Mouse (Mus musculus) midbrain, embryonic 14.5 days (tissue): Measurements from ENCODE around the gene Atp2a2. TPM values are rescaled to one million over a fixed set of nuclear protein-coding genes. Genes with fewer than 3 reads are reported as not detected.

Experiments used
- ATAC-seq: fragments of 200-750 bp; cut with Nextera tagmentation; 2 replicates; pipeline ENCODE4 v1.8.0; 2017; ENCODE audit warnings: moderate number of reproducible peaks, moderate library complexity; ENCODE audit not compliant: low FRiP score, low TSS enrichment
- DNase-seq: peaks from one replicate; pipeline ENCODE4 v3.0.0-alpha.2; 2015
- H3K27ac ChIP-seq: fragments of 300-500 bp; sonication (generic); replicated peaks from 2 replicates; pipeline ENCODE4 v1.5.1; 2014; ENCODE audit warnings: mild to moderate bottlenecking, low read depth, low read length, moderate library complexity
- H3K27me3 ChIP-seq: fragments of 300-500 bp; sonication (generic); 2 replicates; pipeline ENCODE4 v1.6.1; 2014; ENCODE audit warnings: low read length, control low read depth, mixed read lengths; ENCODE audit not compliant: control insufficient read depth, insufficient read depth
- H3K36me3 ChIP-seq: fragments of 300-500 bp; sonication (generic); 2 replicates; pipeline ENCODE4 v1.6.1; 2014; ENCODE audit warnings: low read length, control low read depth; ENCODE audit not compliant: control insufficient read depth, insufficient read depth
- H3K4me1 ChIP-seq: fragments of 300-500 bp; sonication (generic); 2 replicates; pipeline ENCODE4 v1.6.1; 2014; ENCODE audit warnings: mild to moderate bottlenecking, antibody characterized with exemption, low read length, control low read depth; ENCODE audit not compliant: control insufficient read depth, insufficient read depth
- H3K4me2 ChIP-seq: fragments of 300-500 bp; sonication (generic); 2 replicates; pipeline ENCODE4 v1.6.1; 2014; ENCODE audit warnings: mild to moderate bottlenecking, low read length, moderate library complexity
- H3K4me3 ChIP-seq: fragments of 300-500 bp; sonication (generic); replicated peaks from 2 replicates; pipeline ENCODE4 v1.5.1; 2014; ENCODE audit warnings: low read depth, low read length
- H3K9ac ChIP-seq: fragments of 300-500 bp; sonication (generic); replicated peaks from 2 replicates; pipeline ENCODE4 v1.6.1; 2014; ENCODE audit warnings: mild to moderate bottlenecking, low read length, moderate library complexity
- H3K9me3 ChIP-seq: fragments of 300-500 bp; sonication (generic); 2 replicates; pipeline ENCODE4 v1.6.1; 2016; ENCODE audit warnings: low read length, control low read depth, mixed read lengths; ENCODE audit not compliant: control insufficient read depth
- WGBS: fragments of 180-500 bp; shearing (Covaris S2); extraction: QIAGEN DNeasy Blood & Tissue Kit; methylation state at CpG from one replicate; pipeline ENCODE4 v1.1.7; 2014; 5-methylcytosine and 5-hydroxymethylcytosine counted together
- polyA plus RNA-seq: library from polyadenylated mRNA; unstranded; fragments of >200 nt; fragmentation: Nextera tagmentation; extraction: Ambion mirVana; gene quantifications from 2 replicates; pipeline ENCODE4 v1.2.1, GENCODE M21; 2014

Gene Atp2a2
- polyA plus RNA-seq, 1 experiment from 2014 or later, result 59.3 TPM

GRCm38 (mm10) chr5:122537654-122538053 lies 35.6 kb upstream of the Atp2a2 start:
- H3K4me1 ChIP-seq, result no peaks in the 10 kb centered on the region
- H3K27me3 ChIP-seq, result no peaks in the 10 kb centered on the region
- DNase-seq (no peak), ATAC-seq (no peak)
- no peak overlapping the region for H3K9ac ChIP-seq
- H3K27ac ChIP-seq, result no peak overlapping the region
- H3K4me3 ChIP-seq, result no peak overlapping the region
- 0 out of 2 replicates have a peak, but pooled peaks cover 3% of the 10 kb centered on the region for H3K36me3 ChIP-seq
- 98% methylated on average over 5 of the region's 5 CpGs for WGBS
- H3K4me2 ChIP-seq, result no peak overlapping the region
- H3K9me3 ChIP-seq, result no peaks in the 10 kb centered on the region

GRCm38 (mm10) chr5:122533884-122534283 lies 31.9 kb upstream of the Atp2a2 start:
- DNase-seq, result no peak
- no peak for ATAC-seq
- Histone ChIP-seq H3K27ac (no peak overlapping the region), H3K4me1 (no peaks in the 10 kb centered on the region), H3K27me3 (no peaks in the 10 kb centered on the region), H3K4me2 (no peak overlapping the region), H3K9ac (no peak overlapping the region), H3K36me3 (no peaks in the 10 kb centered on the region), H3K4me3 (no peak overlapping the region), H3K9me3 (no peaks in the 10 kb centered on the region)
- 89% methylated on average over 8 of the region's 8 CpGs for WGBS

GRCm38 (mm10) chr5:122529913-122530604 lies 28.0 kb upstream of the Atp2a2 start:
- ATAC-seq, result no peak
- H3K9ac ChIP-seq, result no peak overlapping the region
- 86% methylated on average over 9 of the region's 9 CpGs for WGBS
- no peaks in the 10 kb centered on the region for H3K27me3 ChIP-seq
- no peaks in the 10 kb centered on the region for H3K9me3 ChIP-seq
- no peaks in the 10 kb centered on the region for H3K4me1 ChIP-seq
- no peaks in the 10 kb centered on the region for H3K36me3 ChIP-seq
- H3K4me2 ChIP-seq, result no peak overlapping the region
- H3K4me3 ChIP-seq, result no peak overlapping the region
- H3K27ac ChIP-seq, result no peak overlapping the region
- DNase-seq, result no peak

GRCm38 (mm10) chr5:122529316-122529715 lies 27.3 kb upstream of the Atp2a2 start:
- no peak for DNase-seq
- no peaks in the 10 kb centered on the region for H3K4me1 ChIP-seq
- no peak overlapping the region for H3K4me3 ChIP-seq
- H3K9ac ChIP-seq, result no peak overlapping the region
- no peaks in the 10 kb centered on the region for H3K9me3 ChIP-seq
- 74% methylated on average over 3 of the region's 3 CpGs for WGBS
- H3K4me2 ChIP-seq, result no peak overlapping the region
- H3K27ac ChIP-seq, result no peak overlapping the region
- ATAC-seq, result no peak
- no peaks in the 10 kb centered on the region for H3K27me3 ChIP-seq
- H3K36me3 ChIP-seq, result no peaks in the 10 kb centered on the region

GRCm38 (mm10) chr5:122528591-122528990 lies 26.6 kb upstream of the Atp2a2 start:
- Histone ChIP-seq H3K4me2 (no peak overlapping the region), H3K4me1 (no peaks in the 10 kb centered on the region), H3K9ac (no peak overlapping the region), H3K27me3 (no peaks in the 10 kb centered on the region), H3K36me3 (no peaks in the 10 kb centered on the region), H3K9me3 (no peaks in the 10 kb centered on the region), H3K4me3 (no peak overlapping the region), H3K27ac (no peak overlapping the region)
- WGBS, result 75% methylated on average over 3 of the region's 3 CpGs
- ATAC-seq (no peak), DNase-seq (no peak)

- Histone ChIP-seq H3K4me2 (no peak overlapping the region), H3K27ac (no peak overlapping the region), H3K4me3 (no peak overlapping the region), H3K36me3 (no peaks in the 10 kb centered on the region), H3K27me3 (no peaks in the 10 kb centered on the region), H3K9me3 (no peaks in the 10 kb centered on the region), H3K4me1 (no peaks in the 10 kb centered on the region), H3K9ac (no peak overlapping the region)
- 72% methylated on average over 11 of the region's 11 CpGs for WGBS
- DNase-seq (no peak), ATAC-seq (no peak)
Observed at GRCm38 (mm10) chr5:122527761-122528160, 25.7 kb upstream of the Atp2a2 start.

- Histone ChIP-seq H3K27ac (no peak overlapping the region), H3K36me3 (no peaks in the 10 kb centered on the region), H3K4me1 (no peaks in the 10 kb centered on the region), H3K4me2 (no peak overlapping the region), H3K27me3 (no peaks in the 10 kb centered on the region), H3K9ac (no peak overlapping the region), H3K9me3 (no peaks in the 10 kb centered on the region), H3K4me3 (no peak overlapping the region)
- DNase-seq (no peak), ATAC-seq (no peak)
- 76% methylated on average over 15 of the region's 15 CpGs for WGBS
Observed at GRCm38 (mm10) chr5:122526878-122527730, 25.1 kb upstream of the Atp2a2 start.

- no peak for ATAC-seq
- no peaks in the 10 kb centered on the region for H3K27me3 ChIP-seq
- no peaks in the 10 kb centered on the region for H3K9me3 ChIP-seq
- no peak overlapping the region for H3K4me2 ChIP-seq
- H3K4me3 ChIP-seq, result no peak overlapping the region
- no peak overlapping the region for H3K27ac ChIP-seq
- no peak for DNase-seq
- WGBS, result 94% methylated on average over 9 of the region's 9 CpGs
- H3K9ac ChIP-seq, result no peak overlapping the region
- no peaks in the 10 kb centered on the region for H3K36me3 ChIP-seq
- H3K4me1 ChIP-seq, result no peaks in the 10 kb centered on the region
Observed at GRCm38 (mm10) chr5:122526405-122526804, 24.4 kb upstream of the Atp2a2 start.
